Mouse (Mus musculus) B cell, adult 62 days (primary cell): ENCODE data around the gene Otx1. TPM values are rescaled to one million over a fixed set of nuclear protein-coding genes. Genes with fewer than 3 reads are reported as not detected.

Experiments used
- total RNA-seq: library from RNA; stranded (reverse); gene quantifications from 4 replicates; pipeline ENCODE4 v1.2.4, GENCODE M21; 2023

Otx1 gene
- 0.09 TPM in 1 of 4 replicates, not detected in the others for total RNA-seq

GRCm38 (mm10) chr11:22002783-22003340, at the start of gene Otx1:
Gene Otx1 (minus strand): TSS chr11:22002897.

